Mouse (Mus musculus) hindbrain, postnatal 0 days (tissue): ENCODE measurements at regions not wholly inside any gene's neighbourhood (a gene's known extent, or its start where the extent isn't known, plus 50 kb on each side); places are given as distances from the start of the nearest gene placed in this dataset.
A peak's percentile ranks its signal among the peaks of the same experiment; 100 is the strongest.

Experiments
- ATAC-seq: fragments of 200-750 bp; cut with Nextera tagmentation; 2 replicates; pipeline ENCODE4 v1.8.0; 2017; ENCODE audit warnings: mild to moderate bottlenecking, moderate TSS enrichment, moderate library complexity
- DNase-seq: peaks from one replicate; pipeline ENCODE4 v3.0.0-alpha.2; 2015; ENCODE audit warnings: low spot score
- H3K27ac ChIP-seq: fragments of 300-500 bp; sonication (generic); 2 replicates; pipeline ENCODE4 v1.5.1; 2014; ENCODE audit warnings: mild to moderate bottlenecking
- H3K27me3 ChIP-seq: fragments of 300-500 bp; sonication (generic); 2 replicates; pipeline ENCODE4 v1.6.1; 2014; ENCODE audit warnings: low read length, mixed read lengths; ENCODE audit not compliant: insufficient read depth
- H3K36me3 ChIP-seq: fragments of 300-500 bp; sonication (generic); 2 replicates; pipeline ENCODE4 v1.6.1; 2014; ENCODE audit warnings: low read length, mixed read lengths; ENCODE audit not compliant: insufficient read depth
- H3K4me1 ChIP-seq: fragments of 300-500 bp; sonication (generic); 2 replicates; pipeline ENCODE4 v1.6.1; 2014; ENCODE audit warnings: antibody characterized with exemption, low read length, mixed read lengths; ENCODE audit not compliant: insufficient read depth
- H3K4me2 ChIP-seq: fragments of 300-500 bp; sonication (generic); 2 replicates; pipeline ENCODE4 v1.6.1; 2014; ENCODE audit warnings: low read depth, mild to moderate bottlenecking, low read length, moderate library complexity, mixed read lengths
- H3K4me3 ChIP-seq: fragments of 300-500 bp; sonication (generic); 2 replicates; pipeline ENCODE4 v1.5.1; 2014; ENCODE audit warnings: low read length
- H3K9ac ChIP-seq: fragments of 300-500 bp; sonication (generic); replicated peaks from 2 replicates; pipeline ENCODE4 v1.6.1; 2014; ENCODE audit warnings: mild to moderate bottlenecking, low read length, moderate library complexity, mixed read lengths
- H3K9me3 ChIP-seq: fragments of 300-500 bp; sonication (generic); 2 replicates; pipeline ENCODE4 v1.6.1; 2016; ENCODE audit warnings: low read length, mixed read lengths
- CTCF ChIP-seq: IDR thresholded peaks from 2 replicates; pipeline ENCODE4 v1.5.1; 2016; ENCODE audit warnings: antibody characterized with exemption, control low read depth, low read depth
- WGBS: fragments of 180-500 bp; shearing (Covaris S2); extraction: QIAGEN DNeasy Blood & Tissue Kit; methylation state at CpG from one replicate; pipeline ENCODE4 v1.1.7; 2014; 5-methylcytosine and 5-hydroxymethylcytosine counted together

- no peak for TF ChIP-seq CTCF
- no peaks in the 10 kb centered on the region for H3K9me3 ChIP-seq
- no peak overlapping the region for H3K4me2 ChIP-seq
Observed at GRCm38 (mm10) chr1:73743737-73744554, 380.3 kb downstream of the Tns1 start.

DNA sequence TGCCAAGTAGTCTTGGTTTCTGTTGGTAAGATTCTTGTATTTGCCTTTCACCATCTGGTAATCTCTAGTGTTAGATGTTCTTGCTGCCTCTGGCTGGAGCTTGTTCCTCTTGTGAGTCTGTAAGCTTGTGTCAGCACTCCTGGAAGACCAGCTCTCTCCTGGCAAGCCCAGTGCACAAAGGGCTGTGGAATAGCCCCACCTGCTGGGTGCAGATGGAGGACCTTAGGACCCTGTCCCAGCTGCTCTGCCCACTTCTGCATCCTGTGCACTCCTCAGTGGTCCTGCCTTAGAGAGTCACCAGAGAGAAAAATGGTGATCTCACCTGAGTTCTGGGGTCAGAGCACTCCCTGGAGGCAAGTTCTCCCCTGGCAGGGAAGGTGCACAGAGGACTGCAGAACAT, 387.2 kb downstream of the Tns1 start:
- no peak overlapping the region for H3K27ac ChIP-seq
- DNase-seq (no peak), ATAC-seq (no peak)
- no peaks in the 10 kb centered on the region for H3K9me3 ChIP-seq
- H3K9ac ChIP-seq, result no peak overlapping the region
- no peaks in the 10 kb centered on the region for H3K27me3 ChIP-seq
- H3K4me1 ChIP-seq, result no peaks in the 10 kb centered on the region
- no peak overlapping the region for H3K4me2 ChIP-seq
- no peak overlapping the region for H3K4me3 ChIP-seq
- TF ChIP-seq CTCF, result peak; percentile 20; the same call in 1 of the 2 replicates
- no peaks in the 10 kb centered on the region for H3K36me3 ChIP-seq

More at GRCm38 (mm10) chr1:73743737-73744554, 380.3 kb downstream of the Tns1 start:
- Histone ChIP-seq H3K9ac (no peak overlapping the region), H3K4me1 (no peaks in the 10 kb centered on the region), H3K36me3 (no peaks in the 10 kb centered on the region), H3K27me3 (no peaks in the 10 kb centered on the region), H3K27ac (peak overlapping the region; percentile 48; the same call in 1 of the 2 replicates), H3K4me3 (no peak overlapping the region)
- ATAC-seq (peak; percentile 88), DNase-seq (peak; percentile 37)
- WGBS, result 22% methylated on average over 6 of the region's 6 CpGs

GRCm38 (mm10) chr1:73728377-73728776, 395.9 kb downstream of the Tns1 start:
- Histone ChIP-seq H3K36me3 (no peaks in the 10 kb centered on the region), H3K27me3 (no peaks in the 10 kb centered on the region), H3K4me2 (no peak overlapping the region), H3K9me3 (no peaks in the 10 kb centered on the region), H3K4me3 (no peak overlapping the region), H3K9ac (no peak overlapping the region), H3K27ac (no peak overlapping the region), H3K4me1 (no peaks in the 10 kb centered on the region)
- no peak for ATAC-seq
- TF ChIP-seq CTCF, result no peak
- DNase-seq, result no peak
- 91% methylated on average over 1 of the region's 1 CpGs for WGBS

DNA sequence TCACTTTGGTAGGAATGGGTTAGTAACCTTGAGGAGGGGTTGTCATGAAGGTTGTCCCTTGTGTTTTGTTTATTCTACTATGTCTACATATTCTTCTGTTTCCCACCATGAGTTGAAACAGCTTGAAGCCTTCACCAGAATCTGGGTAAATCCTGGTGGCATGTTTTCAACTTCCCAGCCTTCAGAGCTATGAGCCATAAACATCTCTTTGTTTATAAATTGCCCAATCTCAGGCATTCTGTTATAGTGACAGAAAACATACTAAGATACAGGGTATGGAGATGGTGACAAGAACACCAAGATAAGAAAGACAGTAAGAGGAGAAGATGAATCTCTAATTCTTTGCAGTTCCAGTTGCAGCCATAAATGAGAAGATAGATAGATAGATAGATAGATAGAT, 396.5 kb downstream of the Tns1 start:
- H3K4me1 ChIP-seq, result no peaks in the 10 kb centered on the region
- no peaks in the 10 kb centered on the region for H3K36me3 ChIP-seq
- no peak overlapping the region for H3K4me3 ChIP-seq
- no peak for TF ChIP-seq CTCF
- no peak overlapping the region for H3K9ac ChIP-seq
- H3K4me2 ChIP-seq, result no peak overlapping the region
- H3K9me3 ChIP-seq, result no peaks in the 10 kb centered on the region
- DNase-seq (no peak), ATAC-seq (no peak)
- H3K27me3 ChIP-seq, result no peaks in the 10 kb centered on the region
- no peak overlapping the region for H3K27ac ChIP-seq

DNA sequence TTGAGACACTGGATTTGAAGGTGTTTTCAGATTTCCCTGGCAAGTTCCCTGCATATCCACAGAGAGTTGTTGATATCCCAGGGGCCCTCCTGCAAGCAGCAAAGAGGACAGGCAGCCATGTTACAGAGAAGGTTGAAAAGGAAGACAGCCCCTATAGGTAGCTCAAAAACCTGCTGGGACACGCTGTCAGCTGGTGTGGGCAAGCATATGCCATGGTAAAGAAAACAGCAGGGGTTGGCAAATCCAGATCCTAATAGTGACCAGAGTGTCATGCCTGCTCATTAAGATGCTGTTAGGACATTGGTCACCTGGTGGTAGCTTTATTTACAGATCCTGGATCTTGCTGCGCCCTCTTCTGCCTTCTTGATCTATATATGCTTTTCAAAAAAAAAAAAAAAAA, 397.6 kb downstream of the Tns1 start:
- 90% methylated on average over 2 of the region's 2 CpGs for WGBS
- DNase-seq (no peak), ATAC-seq (no peak)
- Histone ChIP-seq H3K9ac (no peak overlapping the region), H3K9me3 (no peaks in the 10 kb centered on the region), H3K27me3 (no peaks in the 10 kb centered on the region), H3K4me2 (no peak overlapping the region), H3K27ac (no peak overlapping the region), H3K36me3 (no peaks in the 10 kb centered on the region), H3K4me1 (no peaks in the 10 kb centered on the region), H3K4me3 (no peak overlapping the region)
- TF ChIP-seq CTCF, result no peak

- H3K4me3 ChIP-seq, result no peak overlapping the region
- H3K36me3 ChIP-seq, result no peaks in the 10 kb centered on the region
- no peaks in the 10 kb centered on the region for H3K27me3 ChIP-seq
- no peak overlapping the region for H3K4me2 ChIP-seq
- H3K9ac ChIP-seq, result no peak overlapping the region
- H3K27ac ChIP-seq, result no peak overlapping the region
- no peaks in the 10 kb centered on the region for H3K9me3 ChIP-seq
- 83% methylated on average over 1 of the region's 1 CpGs for WGBS
- no peak for TF ChIP-seq CTCF
- ATAC-seq (no peak), DNase-seq (peak; percentile 15)
- no peaks in the 10 kb centered on the region for H3K4me1 ChIP-seq
Observed at GRCm38 (mm10) chr1:73725486-73725885, 398.8 kb downstream of the Tns1 start.

- H3K9me3 ChIP-seq, result no peaks in the 10 kb centered on the region
- no peak overlapping the region for H3K4me3 ChIP-seq
- no peaks in the 10 kb centered on the region for H3K27me3 ChIP-seq
- no peak overlapping the region for H3K4me2 ChIP-seq
- no peak for ATAC-seq
- DNase-seq, result no peak
- H3K36me3 ChIP-seq, result no peaks in the 10 kb centered on the region
- H3K27ac ChIP-seq, result no peak overlapping the region
- TF ChIP-seq CTCF, result no peak
- no peaks in the 10 kb centered on the region for H3K4me1 ChIP-seq
- WGBS, result 49% methylated on average over 2 of the region's 2 CpGs
- no peak overlapping the region for H3K9ac ChIP-seq
Observed at GRCm38 (mm10) chr1:73724551-73724950, 399.7 kb downstream of the Tns1 start.
